Mouse (Mus musculus) neural tube, embryonic 15.5 days (tissue): ENCODE data around the gene Ctnnb1. TPM values are rescaled to one million over a fixed set of nuclear protein-coding genes. Genes with fewer than 3 reads are reported as not detected.

ENCODE experiments used
- ATAC-seq: fragments of 200-750 bp; cut with Nextera tagmentation; 2 replicates; pipeline ENCODE4 v1.8.0; 2017; ENCODE audit warnings: mild to moderate bottlenecking, moderate TSS enrichment, moderate library complexity; ENCODE audit not compliant: low FRiP score
- H3K27ac ChIP-seq: fragments of 300-500 bp; sonication (generic); replicated peaks from 2 replicates; pipeline ENCODE4 v1.5.1; 2015; ENCODE audit warnings: mild to moderate bottlenecking, inconsistent platforms
- H3K27me3 ChIP-seq: fragments of 300-500 bp; sonication (generic); replicated peaks from 2 replicates; pipeline ENCODE4 v1.6.1; 2015; ENCODE audit warnings: inconsistent platforms
- H3K36me3 ChIP-seq: fragments of 300-500 bp; sonication (generic); 2 replicates; pipeline ENCODE4 v1.6.1; 2015; ENCODE audit warnings: inconsistent platforms
- H3K4me1 ChIP-seq: fragments of 300-500 bp; sonication (generic); 2 replicates; pipeline ENCODE4 v1.6.1; 2015; ENCODE audit warnings: inconsistent platforms
- H3K4me2 ChIP-seq: fragments of 300-500 bp; sonication (generic); 2 replicates; pipeline ENCODE4 v1.6.1; 2015; ENCODE audit warnings: inconsistent platforms, mild to moderate bottlenecking, moderate library complexity
- H3K4me3 ChIP-seq: fragments of 300-500 bp; sonication (generic); replicated peaks from 2 replicates; pipeline ENCODE4 v1.5.1; 2015; ENCODE audit warnings: mild to moderate bottlenecking, inconsistent platforms
- H3K9ac ChIP-seq: fragments of 300-500 bp; sonication (generic); replicated peaks from 2 replicates; pipeline ENCODE4 v1.6.1; 2015; ENCODE audit warnings: mild to moderate bottlenecking, inconsistent platforms
- H3K9me3 ChIP-seq: fragments of 300-500 bp; sonication (generic); replicated peaks from 2 replicates; pipeline ENCODE4 v1.6.1; 2016; ENCODE audit warnings: inconsistent platforms
- WGBS: fragments of 180-500 bp; shearing (Covaris S2); methylation state at CpG from one replicate; pipeline ENCODE4 v1.1.7; 2015; ENCODE audit warnings: mixed read lengths; 5-methylcytosine and 5-hydroxymethylcytosine counted together
- polyA plus RNA-seq: library from polyadenylated mRNA; unstranded; fragments of >200 nt; fragmentation: Nextera tagmentation; extraction: Ambion mirVana; gene quantifications from 2 replicates; pipeline ENCODE4 v1.2.1, GENCODE M21; 2015

Ctnnb1 gene
- polyA plus RNA-seq, 1 experiment from 2014 or later: 288 TPM

GRCm38 (mm10) chr9:120944211-120944610 lies 15.2 kb downstream of the Ctnnb1 start:
- Histone ChIP-seq H3K4me2 (no peak overlapping the region), H3K27ac (no peak overlapping the region), H3K4me1 (peaks cover 60% of the 10 kb centered on the region), H3K36me3 (no peaks in the 10 kb centered on the region), H3K4me3 (no peak overlapping the region), H3K27me3 (no peaks in the 10 kb centered on the region), H3K9ac (no peak overlapping the region), H3K9me3 (no peaks in the 10 kb centered on the region)
- 79% methylated on average over 3 of the region's 3 CpGs for WGBS
- no peak for ATAC-seq

GRCm38 (mm10) chr9:120946131-120946530 lies 17.1 kb downstream of the Ctnnb1 start:
- no peak overlapping the region for H3K4me3 ChIP-seq
- H3K4me1 ChIP-seq: peaks cover 49% of the 10 kb centered on the region
- no peak for ATAC-seq
- 83% methylated on average over 8 of the region's 8 CpGs for whole genome bisulfite sequencing
- H3K9ac ChIP-seq: no peak overlapping the region
- H3K9me3 ChIP-seq: no peaks in the 10 kb centered on the region
- peaks cover 11% of the 10 kb centered on the region for H3K36me3 ChIP-seq
- no peak overlapping the region for H3K4me2 ChIP-seq
- H3K27me3 ChIP-seq: no peaks in the 10 kb centered on the region
- H3K27ac ChIP-seq: no peak overlapping the region

GRCm38 (mm10) chr9:120948832-120949231 lies 19.8 kb downstream of the Ctnnb1 start:
- no peak overlapping the region for H3K27ac ChIP-seq
- H3K9me3 ChIP-seq: no peaks in the 10 kb centered on the region
- H3K4me2 ChIP-seq: no peak overlapping the region
- no peak for ATAC-seq
- no peak overlapping the region for H3K4me3 ChIP-seq
- H3K27me3 ChIP-seq: no peaks in the 10 kb centered on the region
- peaks cover 29% of the 10 kb centered on the region for H3K4me1 ChIP-seq
- no peak overlapping the region for H3K9ac ChIP-seq
- peaks cover 38% of the 10 kb centered on the region for H3K36me3 ChIP-seq
- WGBS: 95% methylated on average over 1 of the region's 1 CpGs

GRCm38 (mm10) chr9:120950761-120951160 lies 21.7 kb downstream of the Ctnnb1 start:
- ATAC-seq: no peak
- Histone ChIP-seq H3K27me3 (no peaks in the 10 kb centered on the region), H3K4me3 (no peak overlapping the region), H3K9me3 (no peaks in the 10 kb centered on the region), H3K27ac (no peak overlapping the region), H3K36me3 (peaks cover 57% of the 10 kb centered on the region), H3K4me2 (no peak overlapping the region), H3K9ac (no peak overlapping the region), H3K4me1 (peaks cover 22% of the 10 kb centered on the region)
- WGBS: 91% methylated on average over 12 of the region's 12 CpGs

GRCm38 (mm10) chr9:120951947-120952346 lies 22.9 kb downstream of the Ctnnb1 start:
- Histone ChIP-seq H3K4me3 (no peak overlapping the region), H3K4me2 (no peak overlapping the region), H3K9me3 (no peaks in the 10 kb centered on the region), H3K27ac (no peak overlapping the region), H3K36me3 (peaks cover 69% of the 10 kb centered on the region), H3K27me3 (no peaks in the 10 kb centered on the region), H3K9ac (no peak overlapping the region), H3K4me1 (peaks cover 14% of the 10 kb centered on the region)
- ATAC-seq: no peak
- 96% methylated on average over 3 of the region's 3 CpGs for WGBS

GRCm38 (mm10) chr9:120958051-120958450 lies 29.0 kb downstream of the Ctnnb1 start:
- peaks cover 17% of the 10 kb centered on the region for H3K4me1 ChIP-seq
- no peaks in the 10 kb centered on the region for H3K9me3 ChIP-seq
- WGBS: 90% methylated on average over 5 of the region's 5 CpGs
- H3K4me3 ChIP-seq: no peak overlapping the region
- H3K9ac ChIP-seq: no peak overlapping the region
- no peaks in the 10 kb centered on the region for H3K27me3 ChIP-seq
- no peak overlapping the region for H3K4me2 ChIP-seq
- ATAC-seq: no peak
- 0 out of 2 replicates have a peak overlapping the region, but pooled peaks have one; percentile 23 for H3K27ac ChIP-seq
- peaks cover 88% of the 10 kb centered on the region for H3K36me3 ChIP-seq

GRCm38 (mm10) chr9:120958560-120958959 lies 29.5 kb downstream of the Ctnnb1 start:
- no peak overlapping the region for H3K9ac ChIP-seq
- ATAC-seq: no peak
- 0 out of 2 replicates have a peak overlapping the region, but pooled peaks have one; percentile 23 for H3K27ac ChIP-seq
- no peak overlapping the region for H3K4me3 ChIP-seq
- peaks cover 23% of the 10 kb centered on the region for H3K4me1 ChIP-seq
- no peak overlapping the region for H3K4me2 ChIP-seq
- H3K36me3 ChIP-seq: peaks cover 83% of the 10 kb centered on the region
- H3K27me3 ChIP-seq: no peaks in the 10 kb centered on the region
- 73% methylated on average over 6 of the region's 6 CpGs for WGBS
- no peaks in the 10 kb centered on the region for H3K9me3 ChIP-seq

- 93% methylated on average over 4 of the region's 4 CpGs for WGBS
- no peak overlapping the region for H3K27ac ChIP-seq
- no peaks in the 10 kb centered on the region for H3K9me3 ChIP-seq
- H3K36me3 ChIP-seq: peaks cover 79% of the 10 kb centered on the region
- H3K27me3 ChIP-seq: no peaks in the 10 kb centered on the region
- H3K4me2 ChIP-seq: no peak overlapping the region
- peaks cover 29% of the 10 kb centered on the region for H3K4me1 ChIP-seq
- H3K4me3 ChIP-seq: no peak overlapping the region
- no peak for ATAC-seq
- no peak overlapping the region for H3K9ac ChIP-seq
Measured at GRCm38 (mm10) chr9:120959225-120959624, 30.2 kb downstream of the Ctnnb1 start.

- H3K36me3 ChIP-seq: peaks cover 72% of the 10 kb centered on the region
- no peak overlapping the region for H3K9ac ChIP-seq
- H3K4me3 ChIP-seq: no peak overlapping the region
- no peaks in the 10 kb centered on the region for H3K9me3 ChIP-seq
- peaks cover 29% of the 10 kb centered on the region for H3K4me1 ChIP-seq
- no peak for ATAC-seq
- no peaks in the 10 kb centered on the region for H3K27me3 ChIP-seq
- 80% methylated on average over 4 of the region's 4 CpGs for WGBS
- no peak overlapping the region for H3K27ac ChIP-seq
- no peak overlapping the region for H3K4me2 ChIP-seq
Measured at GRCm38 (mm10) chr9:120960611-120961010, 31.6 kb downstream of the Ctnnb1 start.

- Histone ChIP-seq H3K9me3 (no peaks in the 10 kb centered on the region), H3K4me2 (no peak overlapping the region), H3K9ac (no peak overlapping the region), H3K36me3 (peaks cover 70% of the 10 kb centered on the region), H3K27me3 (no peaks in the 10 kb centered on the region), H3K4me1 (peaks cover 29% of the 10 kb centered on the region), H3K27ac (0 out of 2 replicates have a peak overlapping the region, but pooled peaks have one; percentile 33), H3K4me3 (no peak overlapping the region)
- 80% methylated on average over 3 of the region's 3 CpGs for WGBS
- no peak for ATAC-seq
Measured at GRCm38 (mm10) chr9:120961466-120961865, 32.5 kb downstream of the Ctnnb1 start.

- peaks cover 69% of the 10 kb centered on the region for H3K36me3 ChIP-seq
- H3K27me3 ChIP-seq: no peaks in the 10 kb centered on the region
- no peak overlapping the region for H3K4me3 ChIP-seq
- H3K4me1 ChIP-seq: peaks cover 29% of the 10 kb centered on the region
- H3K4me2 ChIP-seq: no peak overlapping the region
- ATAC-seq: no peak
- no peaks in the 10 kb centered on the region for H3K9me3 ChIP-seq
- H3K9ac ChIP-seq: no peak overlapping the region
- WGBS: 85% methylated on average over 3 of the region's 3 CpGs
- H3K27ac ChIP-seq: 0 out of 2 replicates have a peak overlapping the region, but pooled peaks have one; percentile 33
Measured at GRCm38 (mm10) chr9:120961969-120962700, 33.1 kb downstream of the Ctnnb1 start.

- H3K9ac ChIP-seq: no peak overlapping the region
- no peak overlapping the region for H3K27ac ChIP-seq
- H3K27me3 ChIP-seq: no peaks in the 10 kb centered on the region
- no peak for ATAC-seq
- peaks cover 29% of the 10 kb centered on the region for H3K4me1 ChIP-seq
- H3K4me3 ChIP-seq: no peak overlapping the region
- WGBS: 87% methylated on average over 4 of the region's 4 CpGs
- peaks cover 64% of the 10 kb centered on the region for H3K36me3 ChIP-seq
- no peaks in the 10 kb centered on the region for H3K9me3 ChIP-seq
- no peak overlapping the region for H3K4me2 ChIP-seq
Measured at GRCm38 (mm10) chr9:120963104-120963503, 34.1 kb downstream of the Ctnnb1 start.
